Mouse (Mus musculus) Patski (cell line): ENCODE measurements around the gene Lcn9. TPM values are rescaled to one million over a fixed set of nuclear protein-coding genes. Genes with fewer than 3 reads are reported as not detected.

Experiments
- ATAC-seq: fragments of 100-300 bp; one replicate; pipeline ENCODE4 v1.8.0; 2021
- CTCF ChIA-PET: fragments of 350-600 bp; sonication (Branson Sonifier 250); formaldehyde crosslinking; loops from one replicate; lab custom pipeline; 2022; ENCODE audit warnings: inconsistent platforms; lab: Charles Lee
- POLR2A ChIA-PET: fragments of 350-600 bp; sonication (Branson Sonifier 250); formaldehyde crosslinking; loops from one replicate; lab custom pipeline; 2022; ENCODE audit warnings: antibody characterized with exemption, inconsistent platforms; lab: Charles Lee
- DNase-seq: peaks from one replicate; pipeline ENCODE4 v3.0.0-alpha.2; 2011; ENCODE audit warnings: low read depth, low spot score
- H3K27me3 ChIP-seq: fragments of 371-371 bp; one replicate; pipeline ENCODE4 v1.5.1; 2021
- CTCF ChIP-seq: fragments of 100-300 bp; IDR thresholded peaks from one replicate; pipeline ENCODE4 v1.5.1; 2021
- in situ Hi-C: fragments of 300-500 bp; cut with MboI; formaldehyde crosslinking; loops from 3 replicates; pipeline ENCODE4 v1.11.1; 2018; ENCODE audit warnings: low pct_unique_long_range_greater_than_20kb, mixed read lengths
- polyA plus RNA-seq: library from polyadenylated mRNA; unstranded; gene quantifications from one replicate; pipeline ENCODE4 v1.2.3, GENCODE M21; 2021

The Lcn9 gene
- not detected for polyA plus RNA-seq

GRCm38 (mm10) chr2:25822806-25823205, at the start of gene Lcn9:
Gene Lcn9, plus strand, starts transcription at chr2:25823153.
- ChIA-PET CTCF (no interaction called here), POLR2A (no interaction called here)
- TF ChIP-seq CTCF: no peak
- no peaks in the 10 kb centered on the region for H3K27me3 ChIP-seq
- in situ Hi-C loops: no loop called here
- no peak for ATAC-seq
- DNase-seq: no peak

GRCm38 (mm10) chr2:25773507-25773906, 49.4 kb upstream of the Lcn9 start:
- ChIA-PET POLR2A (interaction anchor here (0.6 kb wide), 1 partner anchor 141 kb away, joined by 8 read pairs; no protein-coding TSS in a partner anchor), CTCF (no interaction called here)
- TF ChIP-seq CTCF: no peak
- peaks cover 9% of the 10 kb centered on the region for H3K27me3 ChIP-seq
- in situ Hi-C loops: no loop called here
- DNase-seq (no peak), ATAC-seq (no peak)

- CTCF ChIA-PET: no interaction called here
- no peak for DNase-seq
- peaks cover 6% of the 10 kb centered on the region for H3K27me3 ChIP-seq
- ATAC-seq: no peak
- in situ Hi-C loops: no loop called here
- POLR2A ChIA-PET: interaction anchor here (0.5 kb wide), 1 partner anchor 474 kb away, joined by 4 read pairs; no protein-coding TSS in a partner anchor
- TF ChIP-seq CTCF: no peak
Measured at GRCm38 (mm10) chr2:25774640-25775039, 48.3 kb upstream of the Lcn9 start.

GRCm38 (mm10) chr2:25775991-25776390, 47.0 kb upstream of the Lcn9 start:
- in situ Hi-C loops: no loop called here
- ChIA-PET POLR2A (interaction anchor here (0.6 kb wide), 1 partner anchor 69 kb away, joined by 3 read pairs; no protein-coding TSS in a partner anchor), CTCF (no interaction called here)
- H3K27me3 ChIP-seq: peaks cover 6% of the 10 kb centered on the region
- no peak for ATAC-seq
- no peak for DNase-seq
- no peak for TF ChIP-seq CTCF

- H3K27me3 ChIP-seq: peaks cover 6% of the 10 kb centered on the region
- no peak for TF ChIP-seq CTCF
- CTCF ChIA-PET: no interaction called here
- in situ Hi-C loops: no loop called here
- DNase-seq (no peak), ATAC-seq (no peak)
- POLR2A ChIA-PET: no interaction called here
Measured at GRCm38 (mm10) chr2:25776717-25777116, 46.2 kb upstream of the Lcn9 start, which contains the start of gene Lcn11. Gene Lcn11, plus strand, starts transcription at chr2:25777017.

GRCm38 (mm10) chr2:25779076-25779475, 43.9 kb upstream of the Lcn9 start:
- TF ChIP-seq CTCF: no peak
- in situ Hi-C loops: no loop called here
- CTCF ChIA-PET: no interaction called here
- H3K27me3 ChIP-seq: peaks cover 9% of the 10 kb centered on the region
- POLR2A ChIA-PET: no interaction called here
- no peak for DNase-seq
- ATAC-seq: no peak

- H3K27me3 ChIP-seq: peaks cover 9% of the 10 kb centered on the region
- ChIA-PET CTCF (no interaction called here), POLR2A (no interaction called here)
- in situ Hi-C loops: no loop called here
- DNase-seq (no peak), ATAC-seq (no peak)
- no peak for TF ChIP-seq CTCF
Measured at GRCm38 (mm10) chr2:25780921-25781320, 42.0 kb upstream of the Lcn9 start.

- in situ Hi-C loops: no loop called here
- peaks cover 9% of the 10 kb centered on the region for H3K27me3 ChIP-seq
- no peak for DNase-seq
- ChIA-PET POLR2A (no interaction called here), CTCF (no interaction called here)
- ATAC-seq: no peak
- TF ChIP-seq CTCF: no peak
Measured at GRCm38 (mm10) chr2:25781957-25782356, 41.0 kb upstream of the Lcn9 start, which contains the start of gene Gm13539. Gene Gm13539, plus strand, starts transcription at chr2:25782257.

- DNase-seq (no peak), ATAC-seq (no peak)
- in situ Hi-C loops: no loop called here
- TF ChIP-seq CTCF: no peak
- POLR2A ChIA-PET: no interaction called here
- H3K27me3 ChIP-seq: peaks cover 9% of the 10 kb centered on the region
- CTCF ChIA-PET: no interaction called here
Measured at GRCm38 (mm10) chr2:25785573-25786322, 37.2 kb upstream of the Lcn9 start.

- ATAC-seq (no peak), DNase-seq (no peak)
- H3K27me3 ChIP-seq: no peaks in the 10 kb centered on the region
- TF ChIP-seq CTCF: no peak
- CTCF ChIA-PET: no interaction called here
- POLR2A ChIA-PET: no interaction called here
- in situ Hi-C loops: no loop called here
Measured at GRCm38 (mm10) chr2:25789092-25789491, 33.9 kb upstream of the Lcn9 start.

- CTCF ChIA-PET: interaction anchor here (1.2 kb wide), 1 partner anchor 17 kb away, joined by 3 read pairs; no protein-coding TSS in a partner anchor
- POLR2A ChIA-PET: no interaction called here
- in situ Hi-C loops: no loop called here
- no peak for TF ChIP-seq CTCF
- ATAC-seq: no peak
- DNase-seq: no peak
- H3K27me3 ChIP-seq: no peaks in the 10 kb centered on the region
Measured at GRCm38 (mm10) chr2:25797635-25798034, 25.3 kb upstream of the Lcn9 start.
